Mouse (Mus musculus) forebrain, embryonic 11.5 days (tissue): ENCODE measurements around the gene Ccser1. TPM values are rescaled to one million over a fixed set of nuclear protein-coding genes. Genes with fewer than 3 reads are reported as not detected.
"Not testable (repeated sequence)": the region's sequence is repeated elsewhere in the genome, so short reads cannot be mapped to it uniquely, and the experiment has no call there.

Source experiments
- ATAC-seq: fragments of 200-750 bp; cut with Nextera tagmentation; replicated peaks from 2 replicates; pipeline ENCODE4 v1.8.0; 2017; ENCODE audit warnings: moderate TSS enrichment; ENCODE audit not compliant: low FRiP score
- DNase-seq: peaks from one replicate; pipeline ENCODE4 v3.0.0-alpha.2; 2017; ENCODE audit warnings: low spot score
- H3K27ac ChIP-seq: fragments of 300-500 bp; sonication (generic); 2 replicates; pipeline ENCODE4 v1.5.1; 2014; ENCODE audit warnings: low read depth, low read length
- H3K27me3 ChIP-seq: fragments of 300-500 bp; sonication (generic); 2 replicates; pipeline ENCODE4 v1.6.1; 2014; ENCODE audit warnings: mild to moderate bottlenecking, low read length, mixed read lengths; ENCODE audit not compliant: control insufficient read depth, insufficient read depth
- H3K36me3 ChIP-seq: fragments of 300-500 bp; sonication (generic); 2 replicates; pipeline ENCODE4 v1.6.1; 2014; ENCODE audit warnings: mild to moderate bottlenecking, low read length, moderate library complexity, mixed read lengths; ENCODE audit not compliant: control insufficient read depth, insufficient read depth
- H3K4me1 ChIP-seq: fragments of 300-500 bp; sonication (generic); replicated peaks from 2 replicates; pipeline ENCODE4 v1.6.1; 2014; ENCODE audit warnings: low read length, mixed read lengths; ENCODE audit not compliant: control insufficient read depth, insufficient read depth
- H3K4me2 ChIP-seq: fragments of 300-500 bp; sonication (generic); 2 replicates; pipeline ENCODE4 v1.6.1; 2014; ENCODE audit warnings: low read depth, mild to moderate bottlenecking, low read length, moderate library complexity, mixed read lengths; ENCODE audit not compliant: severe bottlenecking
- H3K4me3 ChIP-seq: fragments of 300-500 bp; sonication (generic); 2 replicates; pipeline ENCODE4 v1.5.1; 2014; ENCODE audit warnings: low read depth, low read length
- H3K9ac ChIP-seq: fragments of 300-500 bp; sonication (generic); 2 replicates; pipeline ENCODE4 v1.6.1; 2014; ENCODE audit warnings: low read length
- H3K9me3 ChIP-seq: fragments of 300-500 bp; sonication (generic); 2 replicates; pipeline ENCODE4 v1.6.1; 2016; ENCODE audit warnings: low read length, mixed read lengths; ENCODE audit not compliant: control insufficient read depth
- WGBS: fragments of 180-500 bp; shearing (Covaris S2); extraction: QIAGEN DNeasy Blood & Tissue Kit; methylation state at CpG from one replicate; pipeline ENCODE4 v1.1.7; 2014; 5-methylcytosine and 5-hydroxymethylcytosine counted together
- polyA plus RNA-seq: library from polyadenylated mRNA; unstranded; fragments of >200 nt; fragmentation: Nextera tagmentation; extraction: Ambion mirVana; gene quantifications from 2 replicates; pipeline ENCODE4 v1.2.1, GENCODE M21; 2014

Gene Ccser1
- polyA plus RNA-seq, 1 experiment from 2014 or later = 15.3 TPM

- Histone ChIP-seq H3K9ac (no peak overlapping the region), H3K4me1 (no peaks in the 10 kb centered on the region), H3K27ac (no peak overlapping the region), H3K36me3 (no peaks in the 10 kb centered on the region), H3K4me2 (no peak overlapping the region), H3K27me3 (no peaks in the 10 kb centered on the region), H3K4me3 (no peak overlapping the region), H3K9me3 (no peaks in the 10 kb centered on the region)
- ATAC-seq (no peak), DNase-seq (no peak)
- WGBS = 86% methylated on average over 1 of the region's 1 CpGs
Observed at GRCm38 (mm10) chr6:61931622-61932021, 751.5 kb downstream of the Ccser1 start.

- DNase-seq (no peak), ATAC-seq (no peak)
- Histone ChIP-seq H3K27me3 (no peaks in the 10 kb centered on the region), H3K36me3 (no peaks in the 10 kb centered on the region), H3K4me1 (no peaks in the 10 kb centered on the region), H3K27ac (no peak overlapping the region), H3K4me3 (no peak overlapping the region), H3K9me3 (no peaks in the 10 kb centered on the region), H3K9ac (no peak overlapping the region), H3K4me2 (no peak overlapping the region)
- 85% methylated on average over 1 of the region's 1 CpGs for WGBS
Observed at GRCm38 (mm10) chr6:61936656-61937055, 756.5 kb downstream of the Ccser1 start.

GRCm38 (mm10) chr6:61939236-61939635, 759.1 kb downstream of the Ccser1 start:
- WGBS = 89% methylated on average over 1 of the region's 1 CpGs
- no peak for DNase-seq
- ATAC-seq = no peak

GRCm38 (mm10) chr6:61953703-61954102, 773.6 kb downstream of the Ccser1 start:
- Histone ChIP-seq H3K9ac (no peak overlapping the region), H3K9me3 (no peaks in the 10 kb centered on the region), H3K4me2 (no peak overlapping the region), H3K27me3 (no peaks in the 10 kb centered on the region), H3K4me1 (no peaks in the 10 kb centered on the region), H3K36me3 (no peaks in the 10 kb centered on the region), H3K4me3 (no peak overlapping the region), H3K27ac (no peak overlapping the region)
- DNase-seq (no peak), ATAC-seq (no peak)
- WGBS = 91% methylated on average over 2 of the region's 2 CpGs

More at GRCm38 (mm10) chr6:61939236-61939635, 759.1 kb downstream of the Ccser1 start:
- no peak overlapping the region for H3K4me3 ChIP-seq
- H3K27me3 ChIP-seq = no peaks in the 10 kb centered on the region
- H3K9me3 ChIP-seq = no peaks in the 10 kb centered on the region
- no peaks in the 10 kb centered on the region for H3K36me3 ChIP-seq
- H3K9ac ChIP-seq = no peak overlapping the region
- no peaks in the 10 kb centered on the region for H3K4me1 ChIP-seq
- no peak overlapping the region for H3K27ac ChIP-seq
- no peak overlapping the region for H3K4me2 ChIP-seq

GRCm38 (mm10) chr6:61976878-61977277, 796.8 kb downstream of the Ccser1 start:
- H3K4me2 ChIP-seq = no peak overlapping the region
- no peaks in the 10 kb centered on the region for H3K9me3 ChIP-seq
- H3K9ac ChIP-seq = no peak overlapping the region
- no peaks in the 10 kb centered on the region for H3K4me1 ChIP-seq
- ATAC-seq (no peak), DNase-seq (no peak)
- H3K27me3 ChIP-seq = no peaks in the 10 kb centered on the region
- no peak overlapping the region for H3K4me3 ChIP-seq
- no peak overlapping the region for H3K27ac ChIP-seq
- WGBS = 89% methylated on average over 2 of the region's 2 CpGs
- no peaks in the 10 kb centered on the region for H3K36me3 ChIP-seq

GRCm38 (mm10) chr6:61978379-61978778, 798.3 kb downstream of the Ccser1 start:
- Histone ChIP-seq H3K27me3 (no peaks in the 10 kb centered on the region), H3K36me3 (no peaks in the 10 kb centered on the region), H3K9me3 (no peaks in the 10 kb centered on the region), H3K4me3 (no peak overlapping the region), H3K27ac (no peak overlapping the region), H3K4me1 (no peaks in the 10 kb centered on the region), H3K4me2 (no peak overlapping the region), H3K9ac (no peak overlapping the region)
- DNase-seq (no peak), ATAC-seq (no peak)
- WGBS = 19% methylated on average over 2 of the region's 2 CpGs

GRCm38 (mm10) chr6:62014374-62014773, 834.2 kb downstream of the Ccser1 start:
- Histone ChIP-seq H3K4me2 (no peak overlapping the region), H3K9me3 (no peaks in the 10 kb centered on the region), H3K27me3 (no peaks in the 10 kb centered on the region), H3K27ac (no peak overlapping the region), H3K36me3 (no peaks in the 10 kb centered on the region), H3K4me3 (no peak overlapping the region), H3K9ac (no peak overlapping the region), H3K4me1 (no peaks in the 10 kb centered on the region)
- DNase-seq (no peak), ATAC-seq (no peak)

GRCm38 (mm10) chr6:62044454-62044853, 864.3 kb downstream of the Ccser1 start:
- no peaks in the 10 kb centered on the region for H3K9me3 ChIP-seq
- H3K4me2 ChIP-seq = no peak overlapping the region
- ATAC-seq (no peak), DNase-seq (no peak)
- no peak overlapping the region for H3K9ac ChIP-seq
- no peaks in the 10 kb centered on the region for H3K27me3 ChIP-seq
- 82% methylated on average over 1 of the region's 1 CpGs for WGBS
- no peak overlapping the region for H3K4me3 ChIP-seq
- no peak overlapping the region for H3K27ac ChIP-seq
- H3K4me1 ChIP-seq = no peaks in the 10 kb centered on the region
- no peaks in the 10 kb centered on the region for H3K36me3 ChIP-seq

- not testable (repeated sequence) for ATAC-seq, H3K4me1 ChIP-seq, H3K9me3 ChIP-seq, H3K27me3 ChIP-seq, H3K27ac ChIP-seq, H3K36me3 ChIP-seq, H3K4me2 ChIP-seq, DNase-seq, H3K4me3 ChIP-seq, H3K9ac ChIP-seq
- WGBS = 91% methylated on average over 1 of the region's 1 CpGs
Observed at GRCm38 (mm10) chr6:62045042-62045441, 864.9 kb downstream of the Ccser1 start.
